Mouse (Mus musculus) heart, embryonic 16.5 days (tissue): ENCODE data around the gene Ciapin1. TPM values are rescaled to one million over a fixed set of nuclear protein-coding genes. Genes with fewer than 3 reads are reported as not detected.

ENCODE experiments used
- ATAC-seq: fragments of 200-750 bp; cut with Nextera tagmentation; replicated peaks from 2 replicates; pipeline ENCODE4 v1.8.0; 2017; ENCODE audit warnings: moderate number of reproducible peaks; ENCODE audit not compliant: insufficient read depth, low FRiP score; ENCODE audit errors: extremely low read depth
- H3K27ac ChIP-seq: fragments of 300-500 bp; sonication (generic); 2 replicates; pipeline ENCODE4 v1.5.1; 2014; ENCODE audit warnings: mild to moderate bottlenecking, low read length, control low read depth, moderate library complexity
- H3K27me3 ChIP-seq: fragments of 300-500 bp; sonication (generic); 2 replicates; pipeline ENCODE4 v1.6.1; 2014; ENCODE audit warnings: low read length, mixed read lengths; ENCODE audit not compliant: control insufficient read depth, insufficient read depth
- H3K36me3 ChIP-seq: fragments of 300-500 bp; sonication (generic); 2 replicates; pipeline ENCODE4 v1.6.1; 2014; ENCODE audit not compliant: control insufficient read depth, insufficient read depth
- H3K4me1 ChIP-seq: fragments of 300-500 bp; sonication (generic); 2 replicates; pipeline ENCODE4 v1.6.1; 2014; ENCODE audit warnings: low read length, mixed read lengths; ENCODE audit not compliant: control insufficient read depth, insufficient read depth
- H3K4me2 ChIP-seq: fragments of 300-500 bp; sonication (generic); 2 replicates; pipeline ENCODE4 v1.6.1; 2014; ENCODE audit warnings: low read depth, mild to moderate bottlenecking, control low read depth, low read length
- H3K4me3 ChIP-seq: fragments of 300-500 bp; sonication (generic); 2 replicates; pipeline ENCODE4 v1.5.1; 2014; ENCODE audit warnings: mild to moderate bottlenecking, control low read depth, low read length
- H3K9ac ChIP-seq: fragments of 300-500 bp; sonication (generic); 2 replicates; pipeline ENCODE4 v1.6.1; 2014; ENCODE audit warnings: low read length, control low read depth
- H3K9me3 ChIP-seq: fragments of 300-500 bp; sonication (generic); replicated peaks from 2 replicates; pipeline ENCODE4 v1.6.1; 2016; ENCODE audit warnings: low read length; ENCODE audit not compliant: control insufficient read depth
- WGBS: fragments of 180-500 bp; shearing (Covaris S2); extraction: QIAGEN DNeasy Blood & Tissue Kit; methylation state at CpG from one replicate; pipeline ENCODE4 v1.1.7; 2014; 5-methylcytosine and 5-hydroxymethylcytosine counted together
- polyA plus RNA-seq: library from polyadenylated mRNA; unstranded; fragments of >200 nt; fragmentation: Nextera tagmentation; extraction: Ambion mirVana; gene quantifications from 2 replicates; pipeline ENCODE4 v1.2.1, GENCODE M21; 2015

Ciapin1 gene
- polyA plus RNA-seq, 1 experiment from 2014 or later = 98.8 TPM

DNA sequence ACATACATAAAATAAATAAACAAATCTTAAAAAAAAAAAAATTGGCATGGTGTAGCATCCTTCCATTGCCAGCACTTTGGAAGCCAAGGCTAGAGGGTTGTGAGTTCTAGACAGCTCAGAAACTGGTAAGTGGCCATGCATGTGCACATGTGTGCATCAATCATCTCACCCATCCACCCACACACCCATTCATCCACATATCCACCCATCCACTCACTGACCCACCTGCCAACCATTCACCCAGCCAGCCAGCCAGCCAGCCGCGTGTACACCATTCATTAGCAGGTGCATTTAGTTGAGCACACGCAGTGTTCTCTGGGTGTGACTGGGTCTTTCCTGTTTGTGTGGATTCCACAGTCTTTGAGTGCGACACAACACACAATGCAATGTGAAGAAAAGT is 32.3 kb downstream of the Ciapin1 start:
- WGBS = 82% methylated on average over 4 of the region's 4 CpGs

DNA sequence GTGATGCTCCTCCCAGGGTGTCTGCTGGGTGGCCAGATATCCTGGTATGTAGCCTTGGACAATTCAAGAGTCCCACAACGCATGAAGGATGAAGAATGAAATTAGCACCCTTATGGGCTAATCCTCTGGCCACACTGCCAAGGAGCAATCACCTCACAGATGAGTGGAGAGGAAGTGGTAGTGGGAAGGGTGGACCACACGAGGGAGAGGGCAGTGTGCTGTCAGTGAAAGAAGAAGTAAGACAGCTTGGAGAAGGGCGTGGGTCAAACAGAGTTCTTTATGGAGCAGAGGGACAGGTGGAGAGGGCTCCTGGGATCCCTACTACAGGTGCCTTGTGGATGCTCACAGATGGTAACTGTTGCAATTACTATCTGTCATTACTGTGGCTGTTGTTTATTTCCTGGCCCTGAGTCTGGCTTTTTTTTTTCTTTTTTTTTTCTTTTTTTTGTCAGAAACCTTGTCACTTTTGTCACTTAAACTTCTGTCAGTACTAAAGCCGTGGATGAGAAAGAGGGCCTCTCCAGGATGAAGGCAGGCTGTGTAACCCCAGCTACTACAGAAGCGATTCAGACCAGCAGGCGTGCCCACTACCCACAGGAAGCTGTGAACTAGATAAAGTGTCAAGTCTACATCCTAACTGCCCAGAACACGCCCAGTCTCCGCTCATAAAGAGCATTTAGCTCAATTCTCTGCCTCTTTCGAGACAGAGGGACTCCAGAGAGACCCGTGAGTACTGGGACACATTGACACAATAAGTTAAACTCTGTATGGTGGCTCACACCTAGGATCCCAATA is 33.4 kb downstream of the Ciapin1 start:
- ATAC-seq = no peak
- H3K27me3 ChIP-seq = no peaks in the 10 kb centered on the region
- H3K4me1 ChIP-seq = peaks cover 8% of the 10 kb centered on the region
- no peaks in the 10 kb centered on the region for H3K9me3 ChIP-seq
- WGBS = 57% methylated on average over 10 of the region's 10 CpGs
- H3K4me3 ChIP-seq = no peak overlapping the region
- no peak overlapping the region for H3K9ac ChIP-seq
- no peaks in the 10 kb centered on the region for H3K36me3 ChIP-seq
- H3K4me2 ChIP-seq = no peak overlapping the region
- no peak overlapping the region for H3K27ac ChIP-seq

More for the DNA sequence above, 32.3 kb downstream of the Ciapin1 start:
- H3K9ac ChIP-seq = no peak overlapping the region
- H3K9me3 ChIP-seq = no peaks in the 10 kb centered on the region
- no peaks in the 10 kb centered on the region for H3K36me3 ChIP-seq
- H3K4me1 ChIP-seq = peaks cover 6% of the 10 kb centered on the region
- no peak overlapping the region for H3K4me2 ChIP-seq
- H3K4me3 ChIP-seq = no peak overlapping the region
- no peak overlapping the region for H3K27ac ChIP-seq
- no peaks in the 10 kb centered on the region for H3K27me3 ChIP-seq
- no peak for ATAC-seq

DNA sequence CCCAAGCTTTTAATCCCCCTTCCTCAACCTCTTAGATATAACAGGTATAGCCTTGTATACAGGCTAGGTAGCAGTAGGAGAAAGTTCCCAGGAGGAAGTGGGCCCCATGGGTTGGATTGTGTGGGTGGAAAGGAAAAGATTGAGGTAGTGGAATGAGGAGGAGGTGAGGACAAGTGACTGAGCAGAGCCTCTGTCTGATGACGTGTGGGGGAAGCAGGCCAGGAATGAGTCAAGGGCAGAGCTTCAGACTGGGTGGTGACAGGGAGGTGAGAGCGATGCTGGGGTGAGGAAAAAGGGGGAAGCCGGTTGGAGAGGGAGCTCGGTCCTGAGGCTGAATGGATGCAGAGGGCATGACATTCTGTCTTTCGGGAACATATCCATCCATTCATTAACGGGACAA is 34.6 kb downstream of the Ciapin1 start:
- Histone ChIP-seq H3K4me3 (no peak overlapping the region), H3K27me3 (no peaks in the 10 kb centered on the region), H3K27ac (no peak overlapping the region), H3K9me3 (no peaks in the 10 kb centered on the region), H3K36me3 (no peaks in the 10 kb centered on the region), H3K4me2 (no peak overlapping the region), H3K9ac (no peak overlapping the region), H3K4me1 (peaks cover 8% of the 10 kb centered on the region)
- peak; percentile 45; the same call in 1 of the 2 replicates for ATAC-seq
- 29% methylated on average over 6 of the region's 6 CpGs for WGBS

DNA sequence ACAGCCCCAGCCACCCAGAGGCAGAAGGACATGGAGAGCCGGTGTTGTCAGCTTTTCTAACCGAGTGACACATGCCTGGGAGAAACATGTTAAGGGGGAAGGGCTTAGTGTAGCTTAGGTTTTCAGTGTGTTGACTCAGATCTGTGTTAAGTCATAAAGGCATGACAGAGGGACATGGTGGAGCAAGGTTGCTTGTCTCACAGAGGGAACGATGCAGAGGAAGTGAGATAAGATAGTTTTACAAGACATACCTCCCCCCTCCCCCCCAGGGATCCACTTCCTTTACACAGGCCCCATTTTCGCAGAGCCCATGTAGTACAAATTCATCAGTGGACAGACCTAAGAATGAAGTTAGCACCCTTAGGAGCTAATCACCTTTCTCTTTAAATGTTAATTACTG is 35.8 kb downstream of the Ciapin1 start:
- H3K4me2 ChIP-seq = no peak overlapping the region
- H3K27ac ChIP-seq = no peak overlapping the region; the same call in 1 of the 2 replicates
- 37% methylated on average over 4 of the region's 4 CpGs for WGBS
- no peak overlapping the region for H3K4me3 ChIP-seq
- no peaks in the 10 kb centered on the region for H3K9me3 ChIP-seq
- H3K36me3 ChIP-seq = no peaks in the 10 kb centered on the region
- peaks cover 8% of the 10 kb centered on the region for H3K4me1 ChIP-seq
- ATAC-seq = no peak
- H3K27me3 ChIP-seq = no peaks in the 10 kb centered on the region
- H3K9ac ChIP-seq = no peak overlapping the region

DNA sequence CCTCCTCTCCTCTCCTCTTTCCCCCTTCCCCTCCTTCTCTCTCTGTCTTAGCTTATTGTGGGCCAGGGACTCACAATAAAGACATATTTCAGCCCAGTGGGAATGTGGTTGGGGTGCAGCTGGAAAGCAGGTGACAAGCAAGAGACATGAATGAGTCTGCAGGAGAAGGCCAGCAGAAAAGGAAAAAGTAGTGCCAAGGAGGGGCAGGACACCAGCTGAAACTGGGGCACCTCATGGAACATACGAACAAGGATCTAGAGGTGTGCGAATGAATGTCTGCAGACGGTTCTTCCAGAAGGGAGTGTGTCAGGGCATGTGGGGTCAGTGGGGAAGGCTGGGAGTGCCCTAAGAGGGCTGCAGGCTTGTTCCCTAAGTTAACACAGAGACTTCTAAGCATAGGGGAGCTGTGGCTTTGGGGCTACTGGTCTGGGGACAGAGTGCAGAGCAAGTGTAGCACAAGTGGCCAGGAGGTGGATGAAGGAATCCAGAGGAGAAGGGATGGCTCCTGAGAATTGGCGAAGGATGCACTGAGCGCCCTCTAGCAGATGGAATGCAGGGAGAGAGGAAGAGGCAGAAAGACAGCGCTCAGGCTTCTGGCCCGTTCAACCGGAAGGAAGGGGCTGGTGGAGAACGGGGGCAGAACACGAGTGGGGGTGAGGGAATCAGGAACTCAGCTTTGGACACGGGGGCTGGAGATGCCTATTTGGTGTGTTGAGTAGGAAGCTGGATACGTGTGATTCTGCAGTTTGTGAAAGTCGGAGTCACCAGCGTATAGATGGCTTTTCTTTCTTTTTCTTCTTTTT is 36.7 kb downstream of the Ciapin1 start:
- no peaks in the 10 kb centered on the region for H3K27me3 ChIP-seq
- WGBS = 41% methylated on average over 14 of the region's 14 CpGs
- no peak for ATAC-seq

DNA sequence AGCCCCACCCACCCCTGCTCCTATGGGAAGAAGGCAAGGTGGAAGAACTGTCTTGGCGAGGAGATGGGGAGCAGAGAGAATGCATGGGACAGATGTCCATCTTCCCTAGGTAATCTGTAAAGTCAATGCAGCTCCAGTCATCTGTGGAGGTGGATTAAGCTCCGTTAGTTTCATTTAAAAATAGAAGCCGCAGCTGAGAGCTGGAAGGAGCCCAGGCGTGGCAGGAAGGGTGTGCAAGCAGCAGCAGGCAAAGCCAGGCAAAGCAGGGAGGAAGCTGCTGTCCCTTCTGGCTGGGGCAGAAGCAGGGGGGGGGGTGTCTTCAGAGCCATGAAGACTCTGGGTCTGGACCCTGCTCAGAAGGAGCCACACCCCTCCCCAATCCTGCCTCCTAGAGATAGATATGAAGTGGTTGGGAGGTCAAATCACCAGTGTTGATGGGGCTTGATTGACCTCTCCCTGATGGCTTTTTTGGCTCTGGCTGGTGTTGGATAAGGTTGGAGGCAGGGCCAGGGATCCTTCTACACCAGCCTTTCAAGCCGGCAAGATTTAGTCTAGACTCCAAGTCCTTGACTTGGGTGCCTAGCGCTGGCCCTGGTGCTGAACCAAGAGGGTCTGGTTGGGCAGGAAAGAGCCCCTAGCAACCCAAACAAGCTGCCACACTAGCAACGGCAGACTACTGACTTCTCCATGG is 37.7 kb downstream of the Ciapin1 start:
- Histone ChIP-seq H3K27ac (no peak overlapping the region), H3K9ac (no peak overlapping the region), H3K36me3 (no peaks in the 10 kb centered on the region), H3K4me2 (no peak overlapping the region), H3K4me1 (peaks cover 8% of the 10 kb centered on the region), H3K27me3 (no peaks in the 10 kb centered on the region), H3K4me3 (no peak overlapping the region), H3K9me3 (no peaks in the 10 kb centered on the region)
- ATAC-seq = no peak
- WGBS = 47% methylated on average over 7 of the region's 7 CpGs

More for the DNA sequence above, 36.7 kb downstream of the Ciapin1 start:
- H3K4me1 ChIP-seq = peaks cover 8% of the 10 kb centered on the region
- no peaks in the 10 kb centered on the region for H3K9me3 ChIP-seq
- no peak overlapping the region for H3K9ac ChIP-seq
- no peak overlapping the region for H3K27ac ChIP-seq
- no peak overlapping the region for H3K4me3 ChIP-seq
- H3K4me2 ChIP-seq = no peak overlapping the region
- no peaks in the 10 kb centered on the region for H3K36me3 ChIP-seq

DNA sequence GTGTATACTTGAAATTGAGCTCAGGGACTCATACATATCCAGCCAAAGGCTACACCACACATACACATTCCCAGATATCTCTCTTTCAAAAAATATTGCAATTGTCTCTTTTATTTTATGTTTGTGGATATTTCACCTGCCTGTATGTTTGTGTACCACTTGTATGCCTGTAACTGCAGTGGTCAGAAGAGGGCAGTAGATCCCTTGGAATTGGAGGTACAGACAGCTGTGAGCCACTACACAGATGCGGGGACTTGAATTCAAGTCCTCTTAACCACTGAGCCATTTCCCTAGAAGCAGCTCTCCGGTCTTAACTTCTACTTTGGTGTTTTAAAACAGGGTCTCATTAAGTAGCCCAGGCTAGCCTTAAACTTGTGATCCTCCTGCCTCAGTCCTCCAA is 43.4 kb downstream of the Ciapin1 start:
- Histone ChIP-seq H3K27me3 (no peaks in the 10 kb centered on the region), H3K9ac (no peak overlapping the region), H3K4me3 (no peak overlapping the region), H3K4me2 (no peak overlapping the region), H3K36me3 (no peaks in the 10 kb centered on the region), H3K9me3 (no peaks in the 10 kb centered on the region), H3K27ac (no peak overlapping the region), H3K4me1 (no peaks in the 10 kb centered on the region)
- no peak for ATAC-seq
- WGBS = 88% methylated on average over 2 of the region's 2 CpGs

DNA sequence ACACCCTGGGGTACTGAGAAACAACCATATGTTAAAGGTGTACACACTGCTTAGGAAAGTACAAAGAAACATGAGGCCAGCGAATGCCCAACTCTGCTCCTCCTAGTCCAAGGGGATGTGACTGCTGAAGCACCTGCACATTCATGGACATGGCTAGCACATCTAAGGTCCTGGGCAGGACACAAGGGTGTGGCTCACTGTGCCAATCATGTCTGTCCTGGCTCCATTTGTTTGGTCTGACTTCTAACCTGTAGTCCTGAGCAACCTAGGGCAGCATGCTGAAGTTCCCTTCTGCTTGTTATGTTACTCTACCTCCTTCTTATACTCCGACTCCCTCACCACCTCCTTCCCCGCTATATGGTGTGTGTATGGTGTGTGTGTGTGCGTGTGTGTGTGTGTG is 43.8 kb downstream of the Ciapin1 start:
- no peak overlapping the region for H3K4me2 ChIP-seq
- H3K4me3 ChIP-seq = no peak overlapping the region
- no peaks in the 10 kb centered on the region for H3K9me3 ChIP-seq
- H3K9ac ChIP-seq = no peak overlapping the region
- no peaks in the 10 kb centered on the region for H3K4me1 ChIP-seq
- 86% methylated on average over 4 of the region's 4 CpGs for WGBS
- no peaks in the 10 kb centered on the region for H3K36me3 ChIP-seq
- H3K27ac ChIP-seq = no peak overlapping the region
- no peak for ATAC-seq
- H3K27me3 ChIP-seq = no peaks in the 10 kb centered on the region
